ENCODE assay signal across 8 mouse cellular contexts in genomic region chr11:97438868-97439267, GRCm38 (mm10). TPM values are rescaled to one million over a fixed set of nuclear protein-coding genes. Genes with fewer than 3 reads are reported as not detected.
A peak's percentile ranks its signal among the peaks of the same experiment; 100 is the strongest.
DNase-seq lines count a peak whose midpoint lies in the region; ATAC-seq and TF ChIP-seq lines count a peak whose summit lies in the region.

No protein-coding gene starts in this region.

- peak; percentile 39 for DNase-seq in liver, postnatal 0 days
- DNase-seq in layer of hippocampus, adult 9-11 months = no peak
- DNase-seq in forebrain, embryonic 14.5 days (ENCODE audit: low spot score) = no peak
- no peak for DNase-seq in right cerebral cortex, adult 18-20 months

- 25% methylated on average over 9 of the region's 9 CpGs for WGBS in embryonic facial prominence, embryonic 13.5 days
- WGBS in intestine, postnatal 0 days = 47% methylated on average over 9 of the region's 9 CpGs
- 36% methylated on average over 9 of the region's 9 CpGs for WGBS in liver, postnatal 0 days (ENCODE audit: insufficient replicate concordance)
- WGBS in forebrain, embryonic 14.5 days = 56% methylated on average over 8 of the region's 9 CpGs

- TF ChIP-seq CTCF in intestine, postnatal 0 days (IDR thresholded peaks at IDR 0.05; ENCODE audit: low read depth) = no peak
- no peak for TF ChIP-seq CTCF in liver, postnatal 0 days (IDR thresholded peaks at IDR 0.05; ENCODE audit: low read depth)

- no peak overlapping the region; the same call in 1 of the 2 replicates for H3K4me2 ChIP-seq in embryonic facial prominence, embryonic 13.5 days
- 0 out of 2 replicates have a peak overlapping the region, but pooled peaks have one; percentile 9 for H3K4me2 ChIP-seq in intestine, postnatal 0 days (replicated peaks; ENCODE audit: low read depth)
- peak overlapping the region; percentile 68 for H3K4me2 ChIP-seq in liver, postnatal 0 days (ENCODE audit: low read depth, low read length)
- H3K4me2 ChIP-seq in forebrain, embryonic 14.5 days (ENCODE audit: low read length) = no peak overlapping the region

- 0 out of 2 replicates have a peak overlapping the region, but pooled peaks have one; percentile 27 for H3K9ac ChIP-seq in embryonic facial prominence, embryonic 13.5 days
- no peak overlapping the region for H3K9ac ChIP-seq in intestine, postnatal 0 days (ENCODE audit: low read depth, low read length)
- no peak overlapping the region for H3K9ac ChIP-seq in liver, postnatal 0 days (replicated peaks)
- H3K9ac ChIP-seq in forebrain, embryonic 14.5 days (ENCODE audit: low read length) = no peak overlapping the region

- H3K27ac ChIP-seq in embryonic facial prominence, embryonic 13.5 days = peak overlapping the region; percentile 84
- H3K27ac ChIP-seq in intestine, postnatal 0 days (ENCODE audit: low read depth, low read length) = peak overlapping the region; percentile 79
- peak overlapping the region; percentile 85 for H3K27ac ChIP-seq in liver, postnatal 0 days (ENCODE audit: low read depth)
- H3K27ac ChIP-seq in forebrain, embryonic 14.5 days (ENCODE audit: low read depth, low read length) = no peak overlapping the region

- ATAC-seq in erythroblast, adult 5-6 weeks (replicated peaks; ENCODE audit: low FRiP score, poor library complexity, severe bottlenecking) = no peak
- ATAC-seq in embryonic facial prominence, embryonic 13.5 days (ENCODE audit: insufficient number of reproducible peaks, insufficient read depth, low FRiP score, low TSS enrichment, low read depth) = no peak
- no peak for ATAC-seq in intestine, postnatal 0 days
- no peak for ATAC-seq in liver, postnatal 0 days
- no peak for ATAC-seq in forebrain, embryonic 14.5 days

- TF ChIP-seq EP300 in liver, postnatal 0 days (IDR thresholded peaks at IDR 0.05; ENCODE audit: low read depth) = no peak

- H3K27me3 ChIP-seq in erythroblast, embryonic 14.5 days (ENCODE audit: control insufficient read depth) = no peaks in the 10 kb centered on the region
- no peaks in the 10 kb centered on the region for H3K27me3 ChIP-seq in embryonic facial prominence, embryonic 13.5 days
- H3K27me3 ChIP-seq in intestine, postnatal 0 days (replicated peaks; ENCODE audit: control insufficient read depth, insufficient read depth, low read length) = no peaks in the 10 kb centered on the region
- H3K27me3 ChIP-seq in liver, postnatal 0 days (ENCODE audit: insufficient read depth, low read length) = no peaks in the 10 kb centered on the region
- peaks cover 19% of the 10 kb centered on the region for H3K27me3 ChIP-seq in forebrain, embryonic 14.5 days (replicated peaks; ENCODE audit: control insufficient read depth, insufficient read depth, low read length)

- peak overlapping the region; percentile 19 for H3K4me3 ChIP-seq in erythroblast, embryonic 14.5 days (replicated peaks)
- H3K4me3 ChIP-seq in embryonic facial prominence, embryonic 13.5 days = no peak overlapping the region
- no peak overlapping the region for H3K4me3 ChIP-seq in intestine, postnatal 0 days (ENCODE audit: low read depth, low read length)
- H3K4me3 ChIP-seq in liver, postnatal 0 days (ENCODE audit: low read depth, low read length) = no peak overlapping the region
- H3K4me3 ChIP-seq in forebrain, embryonic 14.5 days (ENCODE audit: low read depth, low read length) = no peak overlapping the region

- peaks cover 92% of the 10 kb centered on the region for H3K4me1 ChIP-seq in erythroblast, embryonic 14.5 days (ENCODE audit: control insufficient read depth)
- peaks cover 89% of the 10 kb centered on the region for H3K4me1 ChIP-seq in embryonic facial prominence, embryonic 13.5 days
- peaks cover 12% of the 10 kb centered on the region for H3K4me1 ChIP-seq in intestine, postnatal 0 days (replicated peaks; ENCODE audit: control insufficient read depth, insufficient read depth, low read length)
- peaks cover 71% of the 10 kb centered on the region for H3K4me1 ChIP-seq in liver, postnatal 0 days (ENCODE audit: insufficient read depth)
- peaks cover 11% of the 10 kb centered on the region for H3K4me1 ChIP-seq in forebrain, embryonic 14.5 days (ENCODE audit: control insufficient read depth, insufficient read depth, low read length)

- H3K9me3 ChIP-seq in erythroblast, embryonic 14.5 days (ENCODE audit: control insufficient read depth, low read length) = no peaks in the 10 kb centered on the region
- no peaks in the 10 kb centered on the region for H3K9me3 ChIP-seq in embryonic facial prominence, embryonic 13.5 days
- no peaks in the 10 kb centered on the region for H3K9me3 ChIP-seq in intestine, postnatal 0 days (ENCODE audit: control insufficient read depth)
- H3K9me3 ChIP-seq in liver, postnatal 0 days (ENCODE audit: low read length) = no peaks in the 10 kb centered on the region
- no peaks in the 10 kb centered on the region for H3K9me3 ChIP-seq in forebrain, embryonic 14.5 days (replicated peaks; ENCODE audit: control insufficient read depth, low read length)

- peaks cover 49% of the 10 kb centered on the region for H3K36me3 ChIP-seq in erythroblast, embryonic 14.5 days (ENCODE audit: control insufficient read depth)
- peaks cover under 1% of the 10 kb centered on the region; the same call in 1 of the 2 replicates for H3K36me3 ChIP-seq in embryonic facial prominence, embryonic 13.5 days
- no peaks in the 10 kb centered on the region; the same call in 1 of the 2 replicates for H3K36me3 ChIP-seq in intestine, postnatal 0 days (ENCODE audit: control insufficient read depth, insufficient read depth)
- H3K36me3 ChIP-seq in liver, postnatal 0 days (replicated peaks; ENCODE audit: insufficient read depth, low read length) = peaks cover 5% of the 10 kb centered on the region
- no peaks in the 10 kb centered on the region for H3K36me3 ChIP-seq in forebrain, embryonic 14.5 days (ENCODE audit: control insufficient read depth, insufficient read depth, low read length)

RNA-seq across cellular contexts. Expression of gene Arhgap23, which starts 23.5 kb away (rescaled TPM):
- 28.7 and 30.6 TPM in 2 replicates for polyA plus RNA-seq in erythroblast, embryonic 14.5 days (2012)
- total RNA-seq in erythroblast, adult 5-6 weeks (2015; ENCODE audit: low replicate concordance) = 21.3 and 21.9 TPM in 2 replicates
- total RNA-seq in erythroblast, adult 5-6 weeks (2017; ENCODE audit: low replicate concordance) = 25.6 and 30.2 TPM in 2 replicates
- polyA plus RNA-seq in embryonic facial prominence, embryonic 13.5 days (2015; fragmentation: Nextera tagmentation; extraction: Ambion mirVana) = 7.7 and 8.4 TPM in 2 replicates
- 3.5 and 4.6 TPM in 2 replicates for polyA plus RNA-seq in intestine, postnatal 0 days (2015; fragmentation: Nextera tagmentation; extraction: Ambion mirVana)
- polyA plus RNA-seq in liver, postnatal 0 days (2015; fragmentation: Nextera tagmentation; extraction: Ambion mirVana) = 5.6 and 5.7 TPM in 2 replicates
- polyA plus RNA-seq in forebrain, embryonic 14.5 days (2014; fragmentation: Nextera tagmentation; extraction: Ambion mirVana) = 5.4 and 6.3 TPM in 2 replicates

Comparison
In these comparisons a context has a peak if more than half of its experiments do, and no peak if none do; other contexts are left out.
1. H3K4me2 ChIP-seq: peak in intestine, postnatal 0 days (single experiment) and liver, postnatal 0 days (single experiment); none in embryonic facial prominence, embryonic 13.5 days (single experiment) and forebrain, embryonic 14.5 days (single experiment).